In the genomic region with DNA sequence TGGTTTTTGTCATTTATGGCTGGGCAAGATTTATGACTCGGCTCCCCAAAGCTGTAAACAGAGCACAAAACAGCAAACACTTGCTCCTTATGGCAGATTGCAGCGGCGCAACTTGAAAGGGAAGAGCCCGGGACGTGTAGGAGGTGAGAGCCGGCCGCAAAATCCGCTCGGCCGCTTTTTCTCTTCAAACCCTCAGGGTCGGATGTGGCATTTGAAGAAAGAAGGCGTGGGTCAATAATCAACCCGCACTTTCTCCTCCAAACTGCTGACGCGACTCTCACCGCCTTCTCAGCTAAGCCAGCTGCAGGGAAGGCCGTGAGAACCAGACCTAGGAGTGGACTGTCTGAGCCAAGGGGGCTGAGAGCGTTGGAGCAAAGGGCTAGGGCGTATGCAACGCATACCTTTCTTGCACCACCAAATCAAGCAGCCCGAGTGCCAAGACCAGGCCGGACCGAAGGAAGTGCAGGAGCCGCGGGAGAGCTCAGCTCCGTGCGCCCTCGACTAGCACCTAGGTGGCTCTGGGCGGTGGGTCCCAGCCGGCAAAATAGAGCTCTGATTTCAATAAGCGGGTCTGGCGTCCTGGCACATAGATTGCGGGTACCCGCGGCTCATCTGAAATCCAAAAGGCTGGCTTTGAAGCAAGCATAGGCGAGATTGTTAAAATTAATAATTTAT, we compare ENCODE assay signal across 10 mouse cellular contexts. TPM values are rescaled to one million over a fixed set of nuclear protein-coding genes. Genes with fewer than 3 reads are reported as not detected.
DNase-seq lines count a peak whose midpoint lies in the region; ATAC-seq lines count a peak whose summit lies in the region.
"Had no signal": no experiment of that assay in that cellular context is flagged by ENCODE, and none has a peak within 500 bp of the region (broad histone marks: within the 10 kb centered on the region; RNA-seq: fewer than 3 reads in every experiment).

A gene (plus strand): TSS at position 438 of the 675 bp plus-strand sequence.

- no peak for ATAC-seq in heart, embryonic 14.5 days (ENCODE audit: insufficient number of reproducible peaks, insufficient read depth, low FRiP score, low read depth)
- no peak for ATAC-seq in neural tube, embryonic 13.5 days (ENCODE audit: low read depth)
- no peak for ATAC-seq in erythroid progenitor cell, adult 5-6 weeks (replicated peaks; ENCODE audit: low FRiP score, poor library complexity, severe bottlenecking)

- H3K4me3 ChIP-seq in heart, embryonic 14.5 days (ENCODE audit: control insufficient read depth in 1 of 2, insufficient read depth in 1 of 2, low read depth in 1 of 2, low read length in 2 of 2), result peak within 1 kb of the TSS; percentile 19 to 36
- peak within 1 kb of the TSS; percentile 54 for H3K4me3 ChIP-seq in neural tube, embryonic 13.5 days
- H3K4me3 ChIP-seq: embryonic facial prominence, embryonic 13.5 days had no signal

- no peaks in the 10 kb centered on the region for H3K9me3 ChIP-seq in heart, embryonic 14.5 days (ENCODE audit: control insufficient read depth, low read length)
- no peaks in the 10 kb centered on the region for H3K9me3 ChIP-seq in neural tube, embryonic 13.5 days
- H3K9me3 ChIP-seq: embryonic facial prominence, embryonic 13.5 days; midbrain, embryonic 12.5 days had no signal

- H3K4me1 ChIP-seq in heart, embryonic 14.5 days (ENCODE audit: control insufficient read depth in 2 of 2, insufficient read depth in 2 of 2, low read length in 2 of 2), result peaks cover 0 to 3% of the 10 kb centered on the region in 2 experiments; a peak in 2 of 4 replicates
- H3K4me1 ChIP-seq in neural tube, embryonic 13.5 days (replicated peaks), result peaks cover 98% of the 10 kb centered on the region

- intact Hi-C loops in heart, postnatal 10 days (cut with DNase I), result no loop called here

- H3K27me3 ChIP-seq in heart, embryonic 14.5 days (ENCODE audit: control insufficient read depth, insufficient read depth, low read length), result peaks cover 98% of the 10 kb centered on the region
- H3K27me3 ChIP-seq in neural tube, embryonic 13.5 days, result no peaks in the 10 kb centered on the region

- WGBS in heart, embryonic 14.5 days, result 1% methylated on average over 36 of the region's 36 CpGs
- WGBS in neural tube, embryonic 13.5 days, result 2% methylated on average over 36 of the region's 36 CpGs

- peak within 1 kb of the TSS; percentile 19 to 31; a peak in 1 of 4 replicates for H3K27ac ChIP-seq in heart, embryonic 14.5 days (replicated peaks in 1 of 2; ENCODE audit: control insufficient read depth in 1 of 2, insufficient read depth in 1 of 2, low read depth in 2 of 2, low read length in 2 of 2)
- H3K27ac ChIP-seq in neural tube, embryonic 13.5 days (replicated peaks), result peak within 1 kb of the TSS; percentile 97
- H3K27ac ChIP-seq: embryonic facial prominence, embryonic 13.5 days; midbrain, embryonic 12.5 days had no signal

- H3K4me2 ChIP-seq in heart, embryonic 14.5 days (ENCODE audit: low read length), result peak within 1 kb of the TSS; percentile 38
- peak within 1 kb of the TSS; percentile 75 for H3K4me2 ChIP-seq in neural tube, embryonic 13.5 days
- H3K4me2 ChIP-seq: embryonic facial prominence, embryonic 13.5 days; midbrain, embryonic 12.5 days had no signal

- DNase-seq in heart, postnatal 10 days, result no peak
- DNase-seq in fibroblast of lung, adult 2 months (ENCODE audit: low read depth), result peak; percentile 31
- peak; percentile 81 for DNase-seq in kidney, postnatal 10 days
- DNase-seq in layer of hippocampus, adult 11-12 months (ENCODE audit: low spot score), result no peak
- DNase-seq in ovary, postnatal 14 days (ENCODE audit: low spot score), result no peak

- no peaks in the 10 kb centered on the region for H3K36me3 ChIP-seq in heart, embryonic 14.5 days (ENCODE audit: control insufficient read depth, insufficient read depth, low read length)
- H3K36me3 ChIP-seq in neural tube, embryonic 13.5 days, result peaks cover 5% of the 10 kb centered on the region
- H3K36me3 ChIP-seq: embryonic facial prominence, embryonic 13.5 days; midbrain, embryonic 12.5 days had no signal

- H3K9ac ChIP-seq in heart, embryonic 14.5 days (ENCODE audit: low read length), result peak within 1 kb of the TSS; percentile 49; the same call in 1 of the 2 replicates
- H3K9ac ChIP-seq in neural tube, embryonic 13.5 days, result peak within 1 kb of the TSS; percentile 95
- H3K9ac ChIP-seq: embryonic facial prominence, embryonic 13.5 days; midbrain, embryonic 12.5 days had no signal

RNA-seq across cellular contexts. Expression of the gene that starts here (rescaled TPM):
- not detected in 2 replicates for polyA plus RNA-seq in heart, embryonic 14.5 days (2014; fragmentation: Nextera tagmentation; extraction: Ambion mirVana)
- under 1 TPM; 0.10 to 0.17 TPM for total RNA-seq in heart, postnatal 10 days (2021)
- 3.5 and 4.1 TPM in 2 replicates for polyA plus RNA-seq in neural tube, embryonic 13.5 days (2015; fragmentation: Nextera tagmentation; extraction: Ambion mirVana)
- total RNA-seq in erythroid progenitor cell, adult 5-6 weeks (2015; ENCODE audit: low replicate concordance), result not detected in 2 replicates
- total RNA-seq in erythroid progenitor cell, adult 5-6 weeks (2017; ENCODE audit: low replicate concordance), result not detected in 2 replicates
- polyA plus RNA-seq: midbrain, embryonic 12.5 days had no signal

Comparison
In these comparisons a context has a peak if more than half of its experiments do, and no peak if none do; other contexts are left out.
1. DNase-seq: peak in fibroblast of lung, adult 2 months (single experiment) and kidney, postnatal 10 days (single experiment); none in heart, postnatal 10 days (0 of 2), layer of hippocampus, adult 11-12 months (single experiment) and ovary, postnatal 14 days (single experiment).